Mouse (Mus musculus): ENCODE data around the gene Zfp865. TPM values are rescaled to one million over a fixed set of nuclear protein-coding genes. Genes with fewer than 3 reads are reported as not detected.
"Not testable (repeated sequence)": the region's sequence is repeated elsewhere in the genome, so short reads cannot be mapped to it uniquely, and the experiment has no call there.

The Zfp865 gene
- total RNA-seq, 2 experiments from 2014 or later = 40.1 to 41.8 TPM

DNA sequence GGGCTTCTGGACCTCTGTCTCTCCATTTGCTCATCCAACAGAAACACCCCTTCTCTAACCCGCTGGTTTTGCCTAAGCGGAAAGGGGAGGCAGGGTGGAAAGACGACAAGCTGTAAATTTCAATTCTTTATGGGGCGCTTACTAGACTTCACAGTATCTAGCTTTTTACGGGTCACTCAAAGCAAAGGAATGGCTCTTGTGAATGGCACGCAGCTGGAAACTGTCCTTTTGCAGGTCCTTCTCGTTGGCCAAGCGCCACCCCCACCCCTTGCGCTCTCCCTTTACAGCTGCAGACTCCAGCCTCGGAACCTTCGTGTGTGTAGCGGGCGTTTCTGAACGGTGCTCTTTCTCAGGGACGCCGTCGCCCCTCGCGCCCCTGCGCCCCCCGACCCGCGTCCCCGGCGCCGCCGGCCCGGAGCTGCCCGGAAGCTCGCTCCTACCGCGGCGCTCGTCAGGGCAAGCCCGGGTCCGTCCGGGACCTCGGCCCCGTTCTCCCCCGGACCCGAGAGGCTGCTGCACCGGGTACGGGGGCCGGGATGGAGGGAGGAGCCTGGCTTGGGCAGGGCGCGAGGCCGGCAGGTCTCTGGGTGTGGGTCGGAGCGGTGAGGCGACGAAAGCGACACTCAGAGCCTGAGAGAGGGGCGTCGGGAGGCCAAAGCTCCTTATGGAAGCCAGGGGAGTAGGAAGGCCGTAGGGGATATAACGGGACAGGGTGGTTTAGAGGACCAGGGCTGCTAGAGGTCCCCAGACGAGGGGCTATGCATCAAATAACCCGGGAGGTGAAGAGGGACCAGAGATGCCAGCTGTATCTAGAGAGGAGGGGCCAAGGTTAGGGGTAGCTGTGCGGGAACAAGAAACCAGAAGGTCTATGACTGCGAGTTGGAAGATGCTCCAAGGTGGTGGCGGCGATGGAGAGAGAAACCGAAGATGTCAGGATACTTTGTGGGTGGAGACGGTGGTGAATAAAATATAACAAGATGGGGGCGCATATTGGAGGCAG lies 31.3 kb downstream of the Zfp865 start, which contains the start of gene Zfp580:
Zfp580 (plus strand) TSS at position 346 of the 1,000 bp plus-strand sequence.
- DNase-seq (ENCODE audit: low spot score in 2 of 2) = peak; percentile 57 to 74

DNA sequence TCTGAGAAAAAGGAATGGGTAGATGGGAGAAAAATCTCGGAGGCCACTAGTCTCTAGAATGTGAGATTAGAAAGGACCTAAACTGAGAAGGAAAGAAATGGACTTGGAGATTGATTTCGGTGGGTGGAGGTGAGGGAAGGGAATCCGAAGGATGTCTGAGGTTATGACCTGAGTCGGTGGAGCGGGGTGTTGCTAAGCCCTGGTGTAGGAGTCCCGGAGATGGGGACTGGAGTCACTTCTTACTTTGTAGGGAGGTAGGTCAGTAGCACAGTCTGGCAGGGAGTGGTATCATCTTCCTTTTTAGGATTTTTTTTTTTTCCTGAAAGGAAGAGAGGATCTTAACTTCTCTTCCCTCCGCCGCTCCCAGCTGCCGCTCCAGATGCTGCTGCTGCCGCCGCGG lies 32.3 kb downstream of the Zfp865 start:
- no peak for DNase-seq (ENCODE audit: low spot score in 2 of 2)

DNA sequence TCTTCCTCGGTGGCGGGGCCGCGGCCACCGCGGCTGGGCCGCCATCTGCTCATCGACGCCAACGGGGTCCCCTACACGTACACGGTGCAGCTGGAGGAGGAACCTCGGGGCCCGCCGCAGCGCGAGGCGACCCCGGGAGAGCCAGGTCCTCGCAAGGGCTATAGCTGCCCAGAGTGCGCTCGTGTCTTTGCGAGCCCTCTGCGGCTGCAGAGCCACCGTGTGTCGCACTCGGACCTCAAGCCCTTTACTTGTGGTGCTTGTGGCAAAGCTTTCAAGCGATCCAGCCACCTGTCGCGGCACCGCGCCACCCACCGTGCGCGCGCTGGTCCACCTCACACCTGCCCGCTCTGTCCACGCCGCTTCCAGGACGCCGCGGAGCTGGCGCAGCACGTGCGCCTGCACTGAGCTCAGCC lies 32.8 kb downstream of the Zfp865 start:
- DNase-seq (ENCODE audit: low spot score in 2 of 2) = no peak

DNA sequence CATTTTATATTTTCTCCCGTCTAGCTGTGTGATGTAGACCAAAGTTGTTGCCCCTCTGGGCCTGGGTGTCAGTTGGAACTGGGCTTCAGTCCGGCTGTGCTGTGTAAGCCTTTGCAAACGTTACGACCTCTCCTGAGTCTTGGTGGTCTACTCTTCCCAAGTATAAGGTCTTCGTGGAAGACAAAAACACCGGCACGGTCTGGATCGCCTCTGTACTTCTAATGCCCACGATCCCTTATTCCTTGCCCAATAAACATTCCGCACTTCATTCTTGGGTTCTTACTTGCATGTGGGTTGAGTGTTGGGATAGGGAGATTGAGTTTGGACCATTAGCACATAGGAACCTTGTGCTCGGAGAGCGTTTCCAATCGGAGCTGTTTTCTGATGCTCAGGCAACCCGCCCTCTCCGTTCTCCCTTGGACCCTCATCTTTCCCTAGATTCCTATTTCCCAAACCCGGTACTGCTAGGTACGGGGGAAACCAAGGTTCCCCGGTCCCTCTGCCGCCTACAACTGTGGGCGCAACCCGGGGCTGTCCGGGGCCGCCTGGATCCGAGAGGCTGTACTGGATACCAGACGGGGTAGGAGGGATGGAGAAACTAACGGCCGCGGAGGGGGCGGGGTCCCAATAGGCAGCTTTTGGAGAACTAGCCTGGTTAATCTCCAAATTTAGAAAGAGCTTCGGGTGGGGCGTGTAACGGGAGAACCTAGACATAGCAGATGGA lies 33.4 kb downstream of the Zfp865 start:
- DNase-seq (ENCODE audit: low spot score in 2 of 2) = no peak

DNA sequence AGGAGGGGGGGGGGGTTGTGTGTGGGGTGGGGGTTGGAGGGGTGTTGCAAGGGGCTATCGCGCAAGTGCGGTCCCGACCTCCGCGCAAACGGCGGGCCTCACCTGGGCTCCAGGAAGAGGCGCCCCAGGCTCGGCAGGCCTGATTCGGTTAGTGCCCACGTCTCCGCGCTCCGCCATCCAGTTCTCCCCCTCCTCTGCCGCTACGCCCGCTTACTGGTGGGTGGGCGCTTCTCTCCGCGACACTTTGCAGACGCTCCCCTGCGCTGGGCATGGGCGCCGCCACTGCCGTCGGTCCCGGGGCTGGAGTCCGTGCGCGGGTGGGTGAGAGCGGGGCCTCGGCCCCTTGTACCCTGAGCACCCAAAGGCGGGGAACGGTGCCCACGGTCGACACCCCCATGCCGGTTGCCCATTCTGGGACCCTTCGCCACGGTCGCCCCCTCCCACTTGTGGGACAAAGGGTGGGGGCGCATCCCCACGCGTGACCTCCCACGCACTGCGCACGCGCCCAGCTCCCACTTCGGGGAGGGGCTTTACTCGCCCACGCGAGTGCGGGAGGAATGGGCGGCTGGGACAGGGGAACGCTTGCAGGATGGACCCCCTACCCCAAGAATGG lies 36.6 kb downstream of the Zfp865 start:
- DNase-seq (ENCODE audit: low spot score in 2 of 2) = no peak

DNA sequence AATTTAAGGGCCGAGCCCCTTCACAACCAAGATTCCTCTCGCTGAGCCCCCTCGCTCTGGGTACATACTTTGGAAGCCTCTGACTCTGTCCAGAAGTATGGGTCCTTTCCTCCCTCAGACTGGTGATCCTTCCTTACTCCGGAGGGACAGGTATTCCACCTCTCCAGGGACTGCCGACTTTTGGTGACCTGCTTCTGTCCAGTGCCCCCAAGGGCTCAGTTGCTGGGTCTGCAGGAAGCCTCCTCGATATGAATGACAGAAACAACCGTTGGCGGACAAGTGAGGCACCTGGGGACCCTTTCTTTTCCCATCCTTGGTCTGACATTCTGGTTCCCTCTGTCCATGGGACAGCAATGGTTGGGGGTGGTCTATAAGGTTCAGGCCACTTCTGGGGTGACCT lies 37.2 kb downstream of the Zfp865 start:
- DNase-seq (ENCODE audit: low spot score in 2 of 2) = no peak

DNA sequence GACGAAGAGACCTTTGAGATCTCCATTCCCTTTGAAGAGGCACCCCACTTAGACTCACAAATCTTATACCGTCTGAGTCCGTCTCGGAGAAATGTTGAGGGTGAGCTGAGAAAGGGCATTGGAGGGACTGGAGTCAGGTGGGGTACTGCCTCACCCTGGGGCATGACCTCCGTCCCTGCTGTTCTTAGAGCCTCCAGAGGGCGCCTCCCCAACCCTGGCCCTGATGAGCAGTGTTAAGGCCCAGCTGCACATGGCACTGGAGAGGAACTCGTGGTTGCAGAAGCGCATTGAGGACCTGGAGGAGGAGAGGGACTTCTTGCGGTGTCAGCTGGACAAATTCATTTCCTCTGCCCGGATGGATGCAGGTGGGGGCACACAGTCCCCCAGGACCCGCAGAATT lies 37.6 kb downstream of the Zfp865 start:
- no peak for DNase-seq (ENCODE audit: low spot score in 2 of 2)

DNA sequence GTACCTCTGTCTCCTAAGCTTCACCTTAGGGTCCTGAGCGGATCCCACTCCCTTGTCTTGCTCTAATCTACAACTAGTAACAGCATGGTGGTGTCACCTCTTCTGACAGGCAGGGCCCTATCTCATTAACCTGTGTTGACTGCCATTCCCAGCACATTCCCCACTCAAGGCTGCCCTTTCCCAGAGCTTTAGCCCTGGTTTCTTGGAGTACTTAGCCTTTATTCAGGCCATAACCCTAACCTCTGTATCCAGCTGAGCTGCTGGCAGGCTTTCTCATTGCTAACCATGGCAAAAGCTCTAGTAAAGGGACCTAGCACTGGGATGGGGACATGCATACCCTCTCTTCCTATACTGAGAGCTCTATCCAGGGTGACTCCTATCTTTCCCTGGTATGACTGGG lies 38.5 kb downstream of the Zfp865 start:
- no peak for DNase-seq (ENCODE audit: low spot score in 2 of 2)

DNA sequence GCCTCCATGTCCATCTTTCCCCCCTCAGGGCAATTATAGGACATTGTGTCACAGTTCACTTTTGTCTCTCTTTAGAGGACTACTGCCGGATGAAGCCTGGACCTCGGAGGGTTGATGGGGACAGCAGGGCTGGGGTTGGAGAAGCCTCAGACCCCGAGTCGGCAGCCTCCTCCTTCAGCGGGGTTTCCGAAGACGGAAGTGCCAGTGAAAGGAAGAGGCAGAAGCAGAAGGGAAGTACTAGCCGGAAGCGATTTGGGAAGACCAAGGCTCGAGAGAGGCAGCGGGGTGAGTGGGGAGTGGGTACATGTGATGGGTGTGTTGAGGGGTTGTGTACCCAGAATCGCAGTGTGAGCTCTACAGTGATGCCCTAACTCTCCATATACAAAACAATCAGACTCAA lies 39.2 kb downstream of the Zfp865 start:
- no peak for DNase-seq (ENCODE audit: low spot score in 2 of 2)

DNA sequence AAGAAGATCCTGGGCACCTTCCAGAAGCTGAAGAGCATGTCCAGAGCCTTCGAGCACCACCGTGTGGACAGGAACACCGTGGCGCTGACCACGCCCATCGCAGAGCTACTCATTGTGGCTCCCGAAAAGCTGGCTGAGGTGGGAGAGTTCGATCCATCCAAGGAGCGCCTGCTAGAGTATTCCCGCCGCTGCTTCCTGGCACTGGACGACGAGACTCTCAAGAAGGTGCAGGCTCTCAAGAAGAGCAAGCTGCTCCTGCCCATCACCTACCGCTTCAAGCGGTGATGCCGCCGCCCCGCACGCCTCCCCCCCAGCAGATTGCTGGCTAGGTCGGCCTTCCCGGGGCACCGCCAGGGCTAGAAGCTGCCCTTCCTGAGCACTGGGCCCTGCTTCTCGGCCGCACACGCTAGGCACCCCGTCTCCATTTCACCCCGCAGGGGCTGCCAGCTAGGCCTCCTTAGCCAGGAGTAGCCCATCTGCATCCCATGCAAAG lies 40.1 kb downstream of the Zfp865 start:
- peak in 1 of 2 experiments; percentile 47 for DNase-seq (ENCODE audit: low spot score in 2 of 2)

DNA sequence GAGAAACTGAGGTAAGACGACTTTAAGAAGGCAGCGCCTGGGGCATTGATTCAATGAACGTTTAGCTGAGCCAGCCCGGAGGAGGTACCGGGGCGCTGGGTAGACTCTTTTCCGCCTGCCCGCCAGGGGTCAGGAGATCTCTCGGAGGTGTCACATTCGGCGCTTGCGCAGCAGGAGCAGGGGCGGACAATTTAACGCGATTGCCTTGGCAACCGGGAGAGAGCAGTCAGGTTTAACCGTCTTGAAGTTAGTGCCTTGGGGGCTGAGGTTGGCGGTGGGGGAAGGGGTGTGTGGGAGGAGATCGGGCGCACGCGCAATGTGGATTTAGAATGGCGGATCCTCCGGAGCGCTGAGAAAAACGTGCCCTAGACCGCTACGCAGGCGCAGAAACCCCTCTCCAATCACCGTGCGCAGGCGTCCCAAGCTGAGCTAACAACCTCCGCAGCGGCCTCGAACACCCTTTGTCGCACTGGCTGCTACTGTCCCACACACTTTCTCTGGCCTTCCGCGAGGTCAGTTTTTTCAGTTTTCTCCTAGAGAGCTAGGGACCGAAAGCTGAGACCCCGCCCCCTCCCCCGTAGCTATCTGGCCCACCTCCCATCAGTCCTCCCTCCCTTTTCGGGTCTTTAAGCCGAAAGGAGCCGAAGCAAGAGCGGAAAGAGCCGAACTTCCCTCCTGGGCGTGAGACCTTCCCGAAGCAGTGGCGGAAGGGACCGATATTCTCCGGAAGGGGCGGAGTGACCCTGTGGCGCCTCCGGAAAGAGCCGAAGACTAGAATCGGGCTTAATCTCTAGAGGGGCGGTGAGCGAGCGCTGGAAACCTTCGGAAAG lies 41.0 kb downstream of the Zfp865 start:
- peak; percentile 92 to 95 for DNase-seq (ENCODE audit: low spot score in 2 of 2)

DNA sequence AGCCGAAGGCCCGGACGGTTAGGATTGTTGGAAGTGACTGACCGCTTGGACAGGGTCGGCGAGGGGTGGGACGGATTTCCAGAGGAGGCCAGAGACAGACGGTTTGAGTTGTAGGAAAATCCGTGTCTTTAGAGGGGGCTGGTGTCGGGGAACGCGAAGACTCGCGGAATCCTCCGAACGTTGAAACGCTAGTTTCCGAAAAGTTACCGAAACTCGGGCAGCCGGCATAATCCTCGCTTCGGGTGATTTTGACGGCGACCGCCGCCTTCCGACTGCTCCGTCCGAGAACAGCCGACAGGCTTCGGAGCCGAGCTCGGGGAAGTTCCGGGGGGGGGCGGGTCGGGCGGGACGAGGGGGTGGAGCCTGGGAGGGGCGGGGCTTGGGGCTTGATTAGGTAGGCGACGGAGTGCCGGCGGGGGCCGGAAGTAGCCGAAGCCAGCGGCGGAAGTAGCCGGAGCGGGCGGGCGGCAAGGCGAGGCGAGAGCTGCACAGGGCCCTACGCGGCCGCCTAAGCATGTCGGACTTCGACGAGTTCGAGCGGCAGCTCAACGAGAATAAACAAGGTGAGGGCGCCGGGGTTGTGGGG lies 41.7 kb downstream of the Zfp865 start, which contains the start of gene U2af2:
U2af2 (plus strand) TSS at position 370 of the 586 bp plus-strand sequence.
- peak; percentile 89 for DNase-seq (ENCODE audit: low spot score in 2 of 2)

DNA sequence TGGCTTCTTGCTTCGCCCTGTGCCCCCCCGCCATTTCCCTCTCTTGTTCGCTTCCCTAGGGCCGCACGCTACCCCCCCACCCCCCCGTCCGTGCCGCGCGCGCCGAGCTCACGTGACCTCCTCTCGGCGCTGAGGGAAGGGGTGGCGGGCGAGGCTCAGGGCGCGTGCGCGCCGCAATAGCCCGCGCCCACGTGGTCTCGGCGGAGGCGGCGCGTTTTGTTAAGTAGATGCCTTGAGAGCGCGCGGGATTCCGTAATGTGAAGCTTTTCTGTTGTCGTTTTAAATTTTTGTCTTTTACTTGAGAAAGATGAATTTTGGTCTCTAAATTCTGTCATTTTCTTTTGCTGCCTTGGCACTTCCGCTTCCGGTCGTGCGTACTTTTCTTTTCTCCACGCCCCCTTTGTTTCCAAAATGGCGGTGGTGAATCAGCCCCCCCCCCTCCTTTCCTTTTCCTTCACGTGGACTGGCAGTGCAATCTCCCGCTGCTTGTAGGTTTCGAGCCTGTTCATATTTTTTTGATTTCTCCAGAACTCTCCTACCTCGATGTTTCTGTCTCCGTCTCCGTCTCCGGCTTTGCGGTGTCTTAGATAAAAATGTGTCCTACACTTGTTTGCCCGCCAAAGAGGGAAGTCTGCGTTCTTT lies 42.3 kb downstream of the Zfp865 start:
- DNase-seq (ENCODE audit: low spot score in 2 of 2) = peak in 1 of 2 experiments; percentile 50

DNA sequence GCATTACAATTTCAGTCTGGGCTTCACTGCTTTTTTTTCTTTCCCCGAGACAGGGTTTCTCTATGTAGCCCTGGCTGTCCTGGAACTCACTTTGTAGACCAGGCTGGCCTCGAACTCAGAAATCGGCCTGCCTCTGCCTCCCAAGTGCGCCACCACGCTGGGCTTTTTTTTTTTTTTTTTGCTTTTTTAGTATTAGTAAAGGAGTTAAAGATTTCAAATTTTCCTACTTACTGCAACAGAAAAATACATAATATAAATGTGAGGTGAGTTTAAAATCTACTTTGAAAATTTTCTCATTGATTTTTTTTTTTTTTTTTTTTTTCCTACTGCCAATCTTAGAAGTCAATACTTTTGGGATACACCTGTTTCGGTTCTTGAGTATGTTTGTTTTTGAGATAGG lies 44.7 kb downstream of the Zfp865 start:
- DNase-seq (ENCODE audit: low spot score in 2 of 2) = no peak

DNA sequence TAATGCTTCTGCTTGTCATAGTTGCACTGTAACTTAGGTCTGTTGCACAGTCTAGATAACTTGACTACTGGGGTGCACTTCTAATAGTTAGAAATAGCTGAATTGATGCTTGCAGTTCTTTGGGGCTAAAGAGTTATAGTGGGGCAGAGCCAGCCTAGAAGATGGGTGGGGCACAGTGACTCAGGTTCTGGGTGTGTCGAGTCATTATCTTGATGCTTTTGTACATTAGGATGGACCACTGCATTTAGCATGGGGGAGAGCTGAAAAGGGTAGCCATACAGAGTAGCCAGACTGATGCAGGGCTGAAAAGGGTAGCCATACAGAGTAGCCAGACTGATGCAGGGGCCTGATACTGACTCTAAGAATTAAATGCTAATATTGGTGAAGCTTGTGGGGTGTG lies 53.4 kb downstream of the Zfp865 start:
- DNase-seq (ENCODE audit: low spot score in 2 of 2) = no peak

DNA sequence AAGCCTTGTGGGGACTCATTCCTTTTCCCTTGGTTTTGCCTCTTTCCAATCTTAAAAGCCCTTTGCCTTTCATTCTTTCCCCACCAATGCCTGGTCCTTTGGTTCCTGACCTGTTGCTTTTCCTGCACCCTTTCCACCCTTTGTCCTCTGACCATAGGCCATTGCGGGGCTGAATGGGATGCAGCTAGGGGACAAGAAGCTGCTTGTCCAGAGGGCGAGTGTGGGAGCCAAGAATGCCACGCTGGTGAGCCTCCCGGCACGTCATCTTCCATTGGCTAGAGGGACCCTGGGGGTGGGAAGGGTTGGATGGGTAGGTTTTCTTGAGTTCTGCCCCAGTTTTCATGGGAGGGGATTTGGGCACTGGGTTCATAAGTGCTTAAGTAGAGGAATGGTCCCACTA lies 54.8 kb downstream of the Zfp865 start:
- no peak for DNase-seq (ENCODE audit: low spot score in 2 of 2)

DNA sequence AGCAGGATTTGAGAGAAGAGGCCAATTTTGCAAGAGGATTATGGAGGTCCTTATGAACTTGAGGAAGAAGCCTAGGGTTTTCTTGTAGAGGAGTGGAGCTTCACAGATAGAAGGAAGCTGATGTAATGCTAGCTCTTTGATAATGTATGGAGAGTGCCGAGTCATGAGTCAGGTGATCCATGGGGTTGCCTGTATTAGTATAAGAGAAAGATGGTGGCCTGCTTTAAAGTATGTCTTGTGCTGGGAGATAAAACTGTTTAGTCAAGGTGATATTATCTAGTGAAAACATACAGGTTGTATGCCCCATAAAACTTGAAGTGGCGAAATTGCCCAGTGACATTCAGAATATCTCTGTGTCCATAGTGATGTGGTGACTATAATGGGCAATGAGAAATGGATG lies 56.8 kb downstream of the Zfp865 start:
- no peak for DNase-seq (ENCODE audit: low spot score in 2 of 2)

DNA sequence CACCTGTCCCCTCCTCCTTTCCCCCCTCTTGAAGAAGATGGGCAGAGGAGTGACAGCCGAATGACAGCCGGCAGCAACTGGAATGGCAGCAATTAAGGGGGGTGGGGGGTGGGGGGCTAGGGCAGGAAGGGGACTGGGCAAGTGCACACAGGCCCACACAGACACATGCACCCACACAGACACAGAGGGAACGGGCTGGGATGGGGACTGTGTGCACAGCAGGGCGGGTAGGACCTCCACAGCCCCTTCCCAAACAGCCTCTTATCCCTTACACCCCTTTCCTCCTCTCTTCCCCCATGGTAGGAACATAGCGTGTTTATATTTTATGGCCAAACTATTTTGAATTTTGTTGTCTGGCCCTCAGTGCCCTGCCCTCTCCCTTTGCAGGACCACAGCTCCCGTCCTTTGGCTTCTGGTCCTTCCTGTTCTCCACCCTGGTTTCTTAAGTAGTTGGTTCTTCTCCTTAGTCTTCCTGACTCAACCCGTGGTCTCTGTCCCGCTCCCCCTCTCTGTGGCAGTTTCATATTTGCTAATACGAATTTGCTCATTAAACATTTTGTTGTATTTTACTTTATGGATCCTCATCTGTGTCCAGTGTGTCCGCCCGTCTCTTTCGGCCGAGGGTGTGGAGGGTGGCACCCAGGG lies 59.3 kb downstream of the Zfp865 start:
- not testable (repeated sequence) for DNase-seq (ENCODE audit: low spot score in 2 of 2)

Data from adrenal gland, postnatal 4 days (tissue).